Mouse (Mus musculus) midbrain, embryonic 12.5 days (tissue): ENCODE results near the gene Samd14. TPM values are rescaled to one million over a fixed set of nuclear protein-coding genes. Genes with fewer than 3 reads are reported as not detected.

Experiments used
- ATAC-seq: fragments of 200-750 bp; cut with Nextera tagmentation; 2 replicates; pipeline ENCODE4 v1.8.0; 2017; ENCODE audit warnings: low read depth, moderate TSS enrichment, moderate library complexity; ENCODE audit not compliant: low FRiP score
- H3K27ac ChIP-seq: fragments of 300-500 bp; sonication (generic); replicated peaks from 2 replicates; pipeline ENCODE4 v1.5.1; 2016; ENCODE audit warnings: mild to moderate bottlenecking
- H3K27me3 ChIP-seq: fragments of 300-500 bp; sonication (generic); 2 replicates; pipeline ENCODE4 v1.6.1; 2016; ENCODE audit warnings: mild to moderate bottlenecking
- H3K36me3 ChIP-seq: fragments of 300-500 bp; sonication (generic); 2 replicates; pipeline ENCODE4 v1.6.1; 2016
- H3K4me1 ChIP-seq: fragments of 300-500 bp; sonication (generic); 2 replicates; pipeline ENCODE4 v1.6.1; 2016
- H3K4me2 ChIP-seq: fragments of 300-500 bp; sonication (generic); replicated peaks from 2 replicates; pipeline ENCODE4 v1.6.1; 2016; ENCODE audit warnings: mild to moderate bottlenecking, moderate library complexity
- H3K4me3 ChIP-seq: fragments of 300-500 bp; sonication (generic); 2 replicates; pipeline ENCODE4 v1.5.1; 2016; ENCODE audit warnings: mild to moderate bottlenecking
- H3K9ac ChIP-seq: fragments of 300-500 bp; sonication (generic); replicated peaks from 2 replicates; pipeline ENCODE4 v1.6.1; 2016; ENCODE audit warnings: mild to moderate bottlenecking, moderate library complexity
- H3K9me3 ChIP-seq: fragments of 300-500 bp; sonication (generic); 2 replicates; pipeline ENCODE4 v1.6.1; 2016; ENCODE audit warnings: mild to moderate bottlenecking
- WGBS: fragments of 180-500 bp; shearing (Covaris S2); methylation state at CpG from one replicate; pipeline ENCODE4 v1.1.7; 2016; 5-methylcytosine and 5-hydroxymethylcytosine counted together
- polyA plus RNA-seq: library from polyadenylated mRNA; unstranded; fragments of >200 nt; fragmentation: Nextera tagmentation; extraction: Ambion mirVana; gene quantifications from 2 replicates; pipeline ENCODE4 v1.2.1, GENCODE M21; 2016

The Samd14 gene
- polyA plus RNA-seq, 1 experiment from 2014 or later, result 93.5 TPM

- no peak overlapping the region for H3K9ac ChIP-seq
- H3K27me3 ChIP-seq, result no peaks in the 10 kb centered on the region
- 84% methylated on average over 8 of the region's 8 CpGs for WGBS
- H3K4me3 ChIP-seq, result no peak overlapping the region
- H3K4me1 ChIP-seq, result peaks cover 30% of the 10 kb centered on the region
- H3K36me3 ChIP-seq, result peaks cover 79% of the 10 kb centered on the region
- peak overlapping the region; percentile 18; the same call in 1 of the 2 replicates for H3K4me2 ChIP-seq
- H3K27ac ChIP-seq, result peak overlapping the region; percentile 75
- ATAC-seq, result no peak
- no peaks in the 10 kb centered on the region for H3K9me3 ChIP-seq
Observed at GRCm38 (mm10) chr11:95000128-95000527, 9.6 kb upstream of the Samd14 start.

GRCm38 (mm10) chr11:95000548-95000947, 9.1 kb upstream of the Samd14 start:
- Histone ChIP-seq H3K4me2 (peak overlapping the region; percentile 18; the same call in 1 of the 2 replicates), H3K27me3 (no peaks in the 10 kb centered on the region), H3K4me3 (no peak overlapping the region), H3K4me1 (peaks cover 25% of the 10 kb centered on the region), H3K9ac (peak overlapping the region; percentile 8; the same call in 1 of the 2 replicates), H3K27ac (peak overlapping the region; percentile 75), H3K36me3 (peaks cover 83% of the 10 kb centered on the region), H3K9me3 (no peaks in the 10 kb centered on the region)
- WGBS, result 56% methylated on average over 4 of the region's 4 CpGs
- ATAC-seq, result peak; percentile 11; the same call in 1 of the 2 replicates

GRCm38 (mm10) chr11:95001058-95001457, 8.6 kb upstream of the Samd14 start:
- Histone ChIP-seq H3K9me3 (no peaks in the 10 kb centered on the region), H3K27ac (peak overlapping the region; percentile 75), H3K4me1 (peaks cover 25% of the 10 kb centered on the region), H3K9ac (peak overlapping the region; percentile 8; the same call in 1 of the 2 replicates), H3K36me3 (peaks cover 86% of the 10 kb centered on the region), H3K27me3 (no peaks in the 10 kb centered on the region), H3K4me2 (peak overlapping the region; percentile 18; the same call in 1 of the 2 replicates), H3K4me3 (no peak overlapping the region)
- WGBS, result 4% methylated on average over 8 of the region's 8 CpGs
- ATAC-seq, result peak; percentile 73

DNA sequence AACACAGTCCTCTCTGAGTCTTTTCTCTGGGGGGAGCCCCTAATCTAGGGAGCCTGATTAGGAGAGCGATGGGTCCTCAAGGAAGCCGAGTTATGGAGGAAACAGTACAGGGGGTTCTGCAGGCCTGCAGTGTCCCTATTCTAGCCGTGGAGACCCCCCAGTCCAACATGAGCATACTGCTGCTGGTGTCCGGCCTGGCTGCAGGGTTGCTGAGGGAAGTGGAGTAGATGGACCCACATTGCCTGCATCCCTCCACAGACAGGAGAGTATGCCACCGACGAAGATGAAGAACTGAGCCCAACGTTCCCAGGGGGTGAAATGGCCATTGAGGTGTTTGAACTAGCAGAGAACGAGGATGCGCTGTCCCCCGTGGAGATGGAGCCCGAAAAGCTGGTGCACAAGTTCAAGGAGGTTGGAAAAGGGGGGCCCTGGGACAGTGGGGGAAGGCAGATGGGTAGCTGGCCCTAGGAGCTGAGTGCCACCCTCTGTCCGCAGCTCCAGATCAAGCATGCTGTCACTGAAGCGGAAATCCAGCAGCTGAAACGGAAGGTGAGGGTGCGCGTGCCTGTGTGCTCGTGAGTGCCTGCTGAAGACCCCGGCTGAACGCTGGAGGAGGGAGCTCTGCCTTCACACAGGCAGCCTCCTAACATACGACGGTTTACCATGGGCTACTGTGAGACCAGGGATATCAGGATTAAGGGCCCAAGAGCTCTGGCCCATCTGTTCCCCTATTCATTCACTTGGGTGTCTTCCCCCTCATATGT, 7.9 kb upstream of the Samd14 start:
- Histone ChIP-seq H3K4me3 (no peak overlapping the region), H3K27ac (no peak overlapping the region), H3K36me3 (peaks cover 81% of the 10 kb centered on the region), H3K27me3 (no peaks in the 10 kb centered on the region), H3K9me3 (no peaks in the 10 kb centered on the region), H3K9ac (no peak overlapping the region), H3K4me2 (no peak overlapping the region), H3K4me1 (peaks cover 25% of the 10 kb centered on the region)
- no peak for ATAC-seq
- WGBS, result 87% methylated on average over 21 of the region's 21 CpGs

GRCm38 (mm10) chr11:95002705-95003104, 7.0 kb upstream of the Samd14 start:
- H3K36me3 ChIP-seq, result peaks cover 72% of the 10 kb centered on the region
- no peak for ATAC-seq
- no peak overlapping the region for H3K4me3 ChIP-seq
- no peak overlapping the region for H3K4me2 ChIP-seq
- WGBS, result 95% methylated on average over 8 of the region's 8 CpGs
- no peaks in the 10 kb centered on the region for H3K9me3 ChIP-seq
- H3K27me3 ChIP-seq, result no peaks in the 10 kb centered on the region
- H3K4me1 ChIP-seq, result peaks cover 32% of the 10 kb centered on the region
- no peak overlapping the region for H3K9ac ChIP-seq
- no peak overlapping the region for H3K27ac ChIP-seq

DNA sequence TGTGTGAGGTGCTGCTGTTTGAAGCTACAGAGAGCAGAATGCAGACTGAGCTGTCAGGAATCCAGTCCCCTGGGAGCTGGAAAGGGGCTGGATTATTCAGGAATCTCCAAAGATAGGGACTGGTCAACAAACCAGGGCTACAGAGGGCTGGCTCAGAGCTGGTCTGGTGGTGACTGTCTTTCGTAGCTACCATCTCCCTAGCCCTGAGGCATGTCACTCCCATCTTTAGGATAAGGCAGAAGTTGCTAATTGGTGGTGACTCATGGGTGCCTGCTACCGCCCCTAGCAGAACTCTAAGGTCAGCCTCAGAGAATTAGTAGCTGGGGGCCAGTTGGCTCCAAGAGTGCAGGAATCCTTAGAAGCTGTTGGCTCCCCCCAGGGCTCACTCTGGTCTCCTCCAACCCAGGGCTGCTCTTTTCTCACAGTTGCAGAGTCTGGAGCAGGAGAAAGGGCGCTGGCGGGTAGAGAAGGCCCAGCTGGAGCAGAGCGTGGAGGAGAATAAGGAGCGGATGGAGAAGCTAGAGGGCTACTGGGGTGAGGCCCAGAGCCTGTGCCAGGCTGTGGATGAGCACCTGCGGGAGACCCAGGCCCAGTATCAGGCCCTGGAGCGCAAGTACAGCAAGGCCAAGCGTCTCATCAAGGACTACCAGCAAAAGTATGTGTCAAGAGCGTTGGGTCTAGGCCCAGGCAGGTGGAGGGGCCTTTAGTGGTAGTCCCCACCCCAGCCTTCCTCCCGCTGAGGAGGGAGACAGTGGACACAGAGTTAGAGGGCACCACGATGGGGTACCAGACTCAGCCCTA, 5.3 kb upstream of the Samd14 start:
- Histone ChIP-seq H3K9me3 (no peaks in the 10 kb centered on the region), H3K36me3 (peaks cover 56% of the 10 kb centered on the region), H3K4me1 (peaks cover 40% of the 10 kb centered on the region), H3K9ac (0 out of 2 replicates have a peak overlapping the region, but pooled peaks have one; percentile 21), H3K27me3 (no peaks in the 10 kb centered on the region), H3K27ac (no peak overlapping the region), H3K4me2 (no peak overlapping the region), H3K4me3 (no peak overlapping the region)
- 89% methylated on average over 12 of the region's 12 CpGs for WGBS
- no peak for ATAC-seq

DNA sequence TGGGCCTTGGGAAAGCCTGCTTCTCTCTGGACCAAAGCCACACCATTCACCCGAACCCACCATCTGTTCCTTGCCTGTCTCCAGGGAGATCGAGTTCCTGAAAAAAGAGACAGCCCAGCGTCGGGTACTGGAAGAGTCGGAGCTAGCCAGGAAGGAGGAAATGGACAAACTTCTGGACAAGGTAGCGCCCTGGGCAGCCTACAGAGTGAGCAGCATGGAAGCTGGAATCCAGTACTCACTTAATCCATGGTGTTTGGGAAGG, 4.8 kb upstream of the Samd14 start:
- 70% methylated on average over 6 of the region's 6 CpGs for WGBS
- no peak for ATAC-seq
- Histone ChIP-seq H3K4me2 (no peak overlapping the region), H3K36me3 (peaks cover 50% of the 10 kb centered on the region), H3K4me1 (peaks cover 42% of the 10 kb centered on the region), H3K4me3 (no peak overlapping the region), H3K9ac (no peak overlapping the region), H3K27me3 (no peaks in the 10 kb centered on the region), H3K27ac (no peak overlapping the region), H3K9me3 (no peaks in the 10 kb centered on the region)

DNA sequence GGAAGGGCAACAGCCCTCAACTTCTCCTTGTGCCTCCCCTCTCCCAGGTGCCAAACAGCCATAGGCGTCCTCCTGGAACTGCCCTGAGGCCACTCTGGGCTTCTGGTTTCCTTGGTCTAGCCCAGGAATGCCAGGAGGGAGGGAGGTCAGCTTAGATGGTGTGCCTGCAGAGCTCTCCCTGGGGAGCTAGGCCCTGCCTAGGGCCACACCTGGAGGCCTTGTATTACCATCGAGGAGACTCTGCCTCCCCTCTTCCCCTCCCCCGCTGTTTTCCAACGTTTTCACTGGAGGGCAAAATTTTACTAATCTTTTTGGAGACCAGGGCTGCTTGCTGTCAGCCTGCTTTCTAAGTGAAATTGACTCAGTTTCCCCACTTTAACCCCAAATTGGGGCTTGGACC, 3.6 kb upstream of the Samd14 start:
- ATAC-seq, result no peak

DNA sequence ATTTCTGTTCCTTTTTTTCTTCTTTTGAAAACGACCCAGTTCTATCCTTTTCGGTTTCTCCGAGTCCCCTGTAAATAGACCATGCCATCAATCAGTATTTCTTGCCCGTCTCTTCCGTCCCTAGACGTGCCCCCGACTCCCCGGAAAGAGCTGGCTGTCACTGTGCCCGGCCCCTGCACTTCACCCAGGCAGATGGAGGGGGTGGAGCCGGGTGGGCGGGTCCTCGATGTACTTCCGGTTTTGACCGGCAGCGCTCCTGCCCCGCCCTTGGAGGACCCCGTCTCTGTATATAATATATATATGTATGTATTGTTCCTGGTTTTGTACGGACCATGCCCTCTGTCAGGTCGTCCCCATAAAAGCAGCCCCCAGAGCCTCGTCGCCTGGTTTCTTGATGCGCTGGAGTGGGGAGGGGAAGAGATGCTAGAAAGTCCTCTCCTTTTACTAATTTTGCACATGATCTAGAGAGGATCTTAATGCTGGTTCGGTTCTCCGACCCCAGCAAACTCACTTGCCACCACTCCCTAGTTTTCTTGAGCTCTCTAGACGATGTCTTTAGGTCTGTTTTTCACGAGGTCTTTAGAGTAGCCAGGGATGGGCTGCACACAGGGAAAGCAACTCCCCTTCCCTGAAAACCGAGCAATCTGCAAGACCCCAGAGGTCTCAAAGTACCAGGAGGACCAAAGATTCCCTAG, 3.0 kb upstream of the Samd14 start:
- peaks cover 39% of the 10 kb centered on the region for H3K4me1 ChIP-seq
- no peaks in the 10 kb centered on the region for H3K9me3 ChIP-seq
- H3K4me2 ChIP-seq, result peak overlapping the region; percentile 68
- H3K27ac ChIP-seq, result peak overlapping the region; percentile 76
- WGBS, result 2% methylated on average over 27 of the region's 27 CpGs
- no peaks in the 10 kb centered on the region for H3K27me3 ChIP-seq
- H3K36me3 ChIP-seq, result peaks cover 39% of the 10 kb centered on the region
- peak overlapping the region; percentile 60 for H3K9ac ChIP-seq
- H3K4me3 ChIP-seq, result peak overlapping the region; percentile 39
- peak; percentile 63 for ATAC-seq

More for the DNA sequence above, 3.6 kb upstream of the Samd14 start:
- Histone ChIP-seq H3K36me3 (peaks cover 43% of the 10 kb centered on the region), H3K9ac (peak overlapping the region; percentile 60; the same call in 1 of the 2 replicates), H3K4me2 (peak overlapping the region; percentile 68), H3K9me3 (no peaks in the 10 kb centered on the region), H3K4me1 (peaks cover 33% of the 10 kb centered on the region), H3K27me3 (no peaks in the 10 kb centered on the region), H3K4me3 (peak overlapping the region; percentile 39), H3K27ac (peak overlapping the region; percentile 76)
- 34% methylated on average over 4 of the region's 4 CpGs for WGBS

- no peak overlapping the region for H3K4me3 ChIP-seq
- H3K27me3 ChIP-seq, result no peaks in the 10 kb centered on the region
- no peak for ATAC-seq
- no peak overlapping the region for H3K9ac ChIP-seq
- peak overlapping the region; percentile 76 for H3K27ac ChIP-seq
- H3K9me3 ChIP-seq, result no peaks in the 10 kb centered on the region
- 93% methylated on average over 3 of the region's 3 CpGs for WGBS
- H3K4me2 ChIP-seq, result peak overlapping the region; percentile 68; the same call in 1 of the 2 replicates
- peaks cover 46% of the 10 kb centered on the region for H3K4me1 ChIP-seq
- peaks cover 31% of the 10 kb centered on the region for H3K36me3 ChIP-seq
Observed at GRCm38 (mm10) chr11:95007418-95007817, 2.3 kb upstream of the Samd14 start.

DNA sequence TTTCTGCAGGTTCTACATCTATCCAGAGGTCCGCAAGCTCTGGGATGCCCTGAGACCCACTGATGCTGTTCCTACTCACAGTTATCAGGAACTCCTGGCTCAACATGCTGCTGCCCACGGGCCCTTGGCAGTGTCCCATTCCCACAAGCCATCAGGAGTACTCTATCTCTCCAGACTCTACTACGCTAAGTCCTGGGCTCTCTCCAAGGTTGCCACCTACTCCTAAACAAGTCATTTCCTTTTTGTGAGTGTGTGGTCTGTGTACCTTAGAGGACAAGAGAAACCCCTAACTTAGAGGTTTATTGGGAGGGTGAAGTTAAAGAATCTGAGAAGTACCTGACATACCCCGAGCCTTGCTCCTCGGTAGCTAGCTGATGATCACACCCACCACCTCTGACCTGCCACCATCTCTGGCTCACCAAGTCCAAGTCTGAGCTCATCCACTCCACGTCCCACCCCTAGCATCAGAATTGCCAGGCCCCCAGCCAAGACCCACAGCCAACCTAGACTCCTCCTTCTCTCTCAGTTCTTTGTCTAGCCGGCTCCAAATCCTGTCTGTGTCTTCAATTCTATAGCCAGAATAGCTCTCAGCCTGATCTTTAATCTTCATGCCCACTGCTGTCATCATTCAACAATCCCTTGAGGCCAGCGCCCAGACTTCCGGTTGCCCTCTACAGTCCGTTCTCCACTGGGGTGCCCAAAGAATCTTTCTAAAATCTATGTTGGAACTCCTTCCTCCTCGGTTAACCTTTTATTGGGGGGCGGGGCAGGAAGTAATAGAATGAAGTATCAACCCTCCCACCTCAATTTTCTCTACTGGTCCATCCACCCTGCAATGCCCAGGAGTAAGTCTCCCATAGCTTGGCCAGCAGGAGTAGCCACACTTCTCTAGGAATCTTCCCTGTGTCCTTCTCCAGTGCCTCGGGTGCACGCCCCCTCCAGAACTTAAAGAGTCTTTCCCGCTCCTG, 734 bp upstream of the Samd14 start:
- 31% methylated on average over 15 of the region's 15 CpGs for WGBS
- ATAC-seq, result no peak

More for the DNA sequence above, 734 bp upstream of the Samd14 start:
- Histone ChIP-seq H3K4me3 (peak overlapping the region; percentile 85), H3K4me2 (peak overlapping the region; percentile 80), H3K9me3 (no peaks in the 10 kb centered on the region), H3K27ac (peak overlapping the region; percentile 98), H3K4me1 (peaks cover 57% of the 10 kb centered on the region), H3K27me3 (no peaks in the 10 kb centered on the region), H3K36me3 (peaks cover 20% of the 10 kb centered on the region), H3K9ac (peak overlapping the region; percentile 99)
